Mouse (Mus musculus): ENCODE results near the gene Poln.

GRCm38 (mm10) chr5:34165793-34166192 is 3.5 kb downstream of the Poln start:
- TF ChIP-seq CTCF (IDR thresholded peaks at IDR 0.05; ENCODE audit: low read depth) (no peak), EP300 (IDR thresholded peaks at IDR 0.05; ENCODE audit: low read depth) (no peak)

All from liver, postnatal 0 days (tissue).